Mouse (Mus musculus) bone marrow, adult 2 months (tissue): ENCODE data around the gene Brd3os.

Experiments
- CTCF ChIP-seq: fragments of 200-500 bp; IDR thresholded peaks from 2 replicates; pipeline ENCODE4 v1.5.1; 2011; ENCODE audit warnings: low read length, control low read depth; ENCODE audit not compliant: control insufficient read depth, insufficient read depth
- POLR2A ChIP-seq: fragments of 200-500 bp; IDR thresholded peaks from 2 replicates; pipeline ENCODE4 v1.6.1; 2011; ENCODE audit warnings: low read depth, mild to moderate bottlenecking, control low read depth, low read length, borderline replicate concordance; ENCODE audit not compliant: control insufficient read depth

- TF ChIP-seq CTCF, result no peak
- TF ChIP-seq POLR2A, result no peak
These were observed 35.2 kb upstream of the Brd3os start for GRCm38 (mm10) chr2:27406928-27407327.
